Mouse (Mus musculus): ENCODE data around the gene Polr2g. TPM values are rescaled to one million over a fixed set of nuclear protein-coding genes. Genes with fewer than 3 reads are reported as not detected.
A peak's percentile ranks its signal among the peaks of the same experiment; 100 is the strongest.

The Polr2g gene
- total RNA-seq (2014; rRNA removed) (25.2 and 26.6 TPM in 2 replicates), polyA plus RNA-seq (2012; rRNA removed) (12.9 and 13.2 TPM in 2 replicates)

DNA sequence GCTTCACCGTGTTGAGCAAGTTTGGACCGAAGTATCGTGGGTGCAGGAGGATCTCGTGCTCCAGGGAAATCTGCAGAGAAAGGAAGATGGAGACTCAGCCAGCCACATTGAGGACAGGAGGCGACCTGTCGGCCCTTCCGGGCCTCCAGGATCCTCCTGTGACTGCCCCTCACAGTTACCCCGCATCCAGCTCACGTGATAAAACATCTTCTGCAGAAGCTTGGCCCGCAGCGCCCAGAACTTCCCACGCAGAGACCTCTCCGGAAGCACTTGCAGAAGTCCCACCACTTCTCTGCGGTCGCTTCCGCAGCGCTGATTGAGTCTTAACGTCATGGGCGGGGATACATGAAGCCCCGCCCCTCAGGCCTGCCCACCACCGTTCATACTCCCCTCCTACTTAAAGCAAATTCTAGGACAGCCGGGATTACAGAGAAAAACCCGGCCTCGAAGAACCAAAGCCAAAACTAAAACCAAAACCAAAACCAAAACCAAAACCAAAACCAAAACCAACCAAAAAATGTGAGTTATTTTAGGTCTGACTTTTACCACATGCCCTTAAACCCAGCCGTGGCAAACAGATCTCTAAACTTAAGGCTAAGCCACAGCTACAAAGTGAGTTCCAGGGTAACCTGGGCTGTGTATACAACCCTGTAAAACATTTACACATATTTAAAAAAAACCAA, at the start of gene Polr2g:
Polr2g (minus strand) TSS at position 314 of the 683 bp plus-strand sequence.
- peaks cover 5% of the 10 kb centered on the region; the same call in 1 of the 2 replicates for H3K36me3 ChIP-seq (ENCODE audit: control insufficient read depth, insufficient read depth, low read length)
- H3K4me3 ChIP-seq (ENCODE audit: insufficient read depth, low read depth, low read length), result peak within 1 kb of the TSS; percentile 85
- TF ChIP-seq CTCF (IDR thresholded peaks at IDR 0.05; ENCODE audit: low read depth, low read length) (no peak), POLR2A (IDR thresholded peaks at IDR 0.05; ENCODE audit: extremely low read depth, insufficient read depth, low read length) (peak; percentile 83)
- peak within 1 kb of the TSS; percentile 37 for H3K27ac ChIP-seq (replicated peaks; ENCODE audit: insufficient read depth, low read depth, low read length)
- H3K27me3 ChIP-seq (ENCODE audit: control insufficient read depth, insufficient read depth, low read length), result no peaks in the 10 kb centered on the region
- H3K9ac ChIP-seq (ENCODE audit: low read depth, low read length), result peak within 1 kb of the TSS; percentile 51
- peak; percentile 88 for DNase-seq (ENCODE audit: extremely low read depth, low read depth, low spot score)
- H3K79me2 ChIP-seq (ENCODE audit: control insufficient read depth, insufficient read depth, low read length), result no peaks in the 10 kb centered on the region
- WGBS, result under 1% methylated on average over 25 of the region's 25 CpGs
- H3K4me1 ChIP-seq (ENCODE audit: control insufficient read depth, insufficient read depth, low read length), result peaks cover 6% of the 10 kb centered on the region; the same call in 1 of the 2 replicates

GRCm38 (mm10) chr19:8844371-8845129, 46.2 kb upstream of the Polr2g start:
- peak; percentile 76 for DNase-seq (ENCODE audit: extremely low read depth, low read depth, low spot score)
- 36% methylated on average over 5 of the region's 5 CpGs for WGBS

DNA sequence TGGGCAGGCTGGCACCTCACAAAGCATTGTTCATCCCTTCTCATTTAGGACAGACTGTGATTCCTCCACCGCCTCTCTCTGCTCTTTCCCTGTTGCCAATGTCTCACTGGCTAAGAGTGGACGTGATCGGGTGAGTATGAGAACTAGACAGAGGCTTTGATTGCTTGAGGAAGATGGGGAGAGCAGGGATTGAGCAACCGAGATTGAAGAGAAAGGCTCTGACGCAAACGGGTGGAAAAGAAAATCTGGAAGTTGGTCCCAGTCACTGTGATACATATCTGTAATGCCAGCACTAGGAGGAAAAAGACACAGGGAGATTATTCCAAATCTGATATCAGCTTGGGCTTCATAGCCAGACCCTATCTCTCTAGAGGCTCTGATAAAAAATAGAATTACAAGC, 44.6 kb upstream of the Polr2g start:
- Histone ChIP-seq H3K9ac (ENCODE audit: low read depth, low read length) (no peak overlapping the region), H3K27ac (replicated peaks; ENCODE audit: insufficient read depth, low read depth, low read length) (no peak overlapping the region), H3K27me3 (ENCODE audit: control insufficient read depth, insufficient read depth, low read length) (no peaks in the 10 kb centered on the region), H3K36me3 (ENCODE audit: control insufficient read depth, insufficient read depth, low read length) (peaks cover 14% of the 10 kb centered on the region), H3K4me1 (ENCODE audit: control insufficient read depth, insufficient read depth, low read length) (peaks cover 12% of the 10 kb centered on the region), H3K4me3 (ENCODE audit: insufficient read depth, low read depth, low read length) (no peak overlapping the region), H3K79me2 (ENCODE audit: control insufficient read depth, insufficient read depth, low read length) (no peaks in the 10 kb centered on the region)
- TF ChIP-seq POLR2A (IDR thresholded peaks at IDR 0.05; ENCODE audit: extremely low read depth, insufficient read depth, low read length) (no peak), CTCF (IDR thresholded peaks at IDR 0.05; ENCODE audit: low read depth, low read length) (no peak)
- no peak for DNase-seq (ENCODE audit: extremely low read depth, low read depth, low spot score)
- WGBS, result 80% methylated on average over 6 of the region's 6 CpGs

More at GRCm38 (mm10) chr19:8844371-8845129, 46.2 kb upstream of the Polr2g start:
- Histone ChIP-seq H3K4me3 (ENCODE audit: insufficient read depth, low read depth, low read length) (no peak overlapping the region), H3K27ac (replicated peaks; ENCODE audit: insufficient read depth, low read depth, low read length) (peak overlapping the region; percentile 28; the same call in 1 of the 2 replicates), H3K79me2 (ENCODE audit: control insufficient read depth, insufficient read depth, low read length) (no peaks in the 10 kb centered on the region), H3K27me3 (ENCODE audit: control insufficient read depth, insufficient read depth, low read length) (no peaks in the 10 kb centered on the region), H3K4me1 (ENCODE audit: control insufficient read depth, insufficient read depth, low read length) (peaks cover 9% of the 10 kb centered on the region), H3K36me3 (ENCODE audit: control insufficient read depth, insufficient read depth, low read length) (peaks cover 17% of the 10 kb centered on the region), H3K9ac (ENCODE audit: low read depth, low read length) (0 out of 2 replicates have a peak overlapping the region, but pooled peaks have one; percentile 8)
- TF ChIP-seq CTCF (IDR thresholded peaks at IDR 0.05; ENCODE audit: low read depth, low read length), result peak; percentile 43; the same call in 1 of the 2 replicates
- TF ChIP-seq POLR2A (IDR thresholded peaks at IDR 0.05; ENCODE audit: extremely low read depth, insufficient read depth, low read length), result no peak

DNA sequence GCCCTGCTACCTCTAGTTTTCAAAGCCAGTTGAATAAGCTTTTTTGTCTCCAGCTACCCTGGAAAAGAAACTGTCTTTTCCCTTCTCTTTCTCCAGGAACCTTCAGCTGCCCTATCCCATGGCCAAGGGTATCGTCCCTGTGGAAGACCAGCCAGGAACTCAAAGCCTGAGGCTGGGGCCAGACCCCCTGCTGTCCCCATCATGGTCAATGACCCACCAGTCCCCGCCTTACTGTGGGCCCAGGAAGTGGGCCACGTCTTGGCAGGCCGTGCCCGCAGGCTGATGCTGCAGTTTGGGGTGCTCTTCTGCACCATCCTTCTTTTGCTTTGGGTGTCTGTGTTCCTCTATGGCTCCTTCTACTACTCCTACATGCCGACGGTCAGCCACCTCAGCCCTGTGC, 42.6 kb upstream of the Polr2g start:
- Histone ChIP-seq H3K79me2 (ENCODE audit: control insufficient read depth, insufficient read depth, low read length) (no peaks in the 10 kb centered on the region), H3K27me3 (ENCODE audit: control insufficient read depth, insufficient read depth, low read length) (no peaks in the 10 kb centered on the region), H3K4me3 (ENCODE audit: insufficient read depth, low read depth, low read length) (no peak overlapping the region), H3K27ac (replicated peaks; ENCODE audit: insufficient read depth, low read depth, low read length) (no peak overlapping the region), H3K36me3 (ENCODE audit: control insufficient read depth, insufficient read depth, low read length) (peaks cover 4% of the 10 kb centered on the region), H3K4me1 (ENCODE audit: control insufficient read depth, insufficient read depth, low read length) (peaks cover 12% of the 10 kb centered on the region), H3K9ac (ENCODE audit: low read depth, low read length) (no peak overlapping the region; the same call in 1 of the 2 replicates)
- DNase-seq (ENCODE audit: extremely low read depth, low read depth, low spot score), result no peak
- 89% methylated on average over 7 of the region's 7 CpGs for WGBS
- TF ChIP-seq POLR2A (IDR thresholded peaks at IDR 0.05; ENCODE audit: extremely low read depth, insufficient read depth, low read length) (no peak), CTCF (IDR thresholded peaks at IDR 0.05; ENCODE audit: low read depth, low read length) (no peak)

DNA sequence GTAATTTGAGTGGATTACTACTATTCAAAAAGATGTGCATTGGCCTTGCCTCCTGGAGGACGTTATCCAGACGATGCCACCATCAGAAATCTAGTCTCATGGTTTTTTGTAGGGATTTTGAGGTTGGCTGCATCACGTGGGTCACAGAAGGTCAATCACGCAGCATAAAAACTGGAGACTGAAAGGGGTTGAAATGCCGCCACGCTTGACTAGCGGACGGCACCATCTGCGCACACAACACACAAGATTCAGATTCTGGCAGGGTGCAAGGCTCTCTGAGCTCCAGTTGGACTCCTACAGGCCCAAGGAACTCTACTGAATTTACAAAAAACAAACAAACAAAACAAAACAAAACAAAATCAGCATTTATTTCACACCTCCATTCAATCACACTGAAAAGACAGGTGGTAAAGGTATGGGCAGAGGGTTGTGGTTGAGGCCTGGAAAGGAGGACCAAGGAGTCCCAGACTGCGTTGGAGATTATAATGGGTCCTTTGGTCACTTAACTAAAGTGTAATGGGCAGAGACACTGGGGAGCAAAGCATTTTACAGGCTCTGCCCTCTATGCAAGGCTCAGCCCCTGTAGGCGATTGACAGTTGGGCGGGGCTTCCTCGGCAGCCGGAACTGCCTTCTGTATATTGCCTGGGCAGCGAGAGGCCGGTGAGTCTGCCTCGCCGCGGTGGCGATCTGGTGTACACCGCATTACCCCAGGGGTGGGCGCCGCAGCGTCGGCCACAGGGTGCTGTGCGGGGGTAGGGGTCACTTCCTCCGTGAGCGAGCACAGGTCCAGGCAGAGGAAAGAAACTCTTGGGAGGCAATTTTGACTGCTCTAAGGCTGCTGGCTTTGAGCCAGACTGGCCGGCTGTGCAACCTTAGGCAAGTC, 41.8 kb upstream of the Polr2g start:
- Histone ChIP-seq H3K4me3 (ENCODE audit: insufficient read depth, low read depth, low read length) (peak overlapping the region; percentile 90), H3K79me2 (ENCODE audit: control insufficient read depth, insufficient read depth, low read length) (no peaks in the 10 kb centered on the region), H3K4me1 (ENCODE audit: control insufficient read depth, insufficient read depth, low read length) (peaks cover 12% of the 10 kb centered on the region), H3K27me3 (ENCODE audit: control insufficient read depth, insufficient read depth, low read length) (no peaks in the 10 kb centered on the region), H3K27ac (replicated peaks; ENCODE audit: insufficient read depth, low read depth, low read length) (peak overlapping the region; percentile 69), H3K36me3 (ENCODE audit: control insufficient read depth, insufficient read depth, low read length) (peaks cover under 1% of the 10 kb centered on the region; the same call in 1 of the 2 replicates), H3K9ac (ENCODE audit: low read depth, low read length) (peak overlapping the region; percentile 86)
- DNase-seq (ENCODE audit: extremely low read depth, low read depth, low spot score), result peak; percentile 75
- 28% methylated on average over 29 of the region's 29 CpGs for WGBS
- TF ChIP-seq CTCF (IDR thresholded peaks at IDR 0.05; ENCODE audit: low read depth, low read length) (no peak), POLR2A (IDR thresholded peaks at IDR 0.05; ENCODE audit: extremely low read depth, insufficient read depth, low read length) (peak; percentile 69)
